Mouse (Mus musculus): ENCODE results near the gene Ly6g5c. TPM values are rescaled to one million over a fixed set of nuclear protein-coding genes. Genes with fewer than 3 reads are reported as not detected.
A peak's percentile ranks its signal among the peaks of the same experiment; 100 is the strongest.
"Not testable (repeated sequence)": the region's sequence is repeated elsewhere in the genome, so short reads cannot be mapped to it uniquely, and the experiment has no call there.

Ly6g5c gene
- polyA plus RNA-seq, 1 experiment, result not detected

DNA sequence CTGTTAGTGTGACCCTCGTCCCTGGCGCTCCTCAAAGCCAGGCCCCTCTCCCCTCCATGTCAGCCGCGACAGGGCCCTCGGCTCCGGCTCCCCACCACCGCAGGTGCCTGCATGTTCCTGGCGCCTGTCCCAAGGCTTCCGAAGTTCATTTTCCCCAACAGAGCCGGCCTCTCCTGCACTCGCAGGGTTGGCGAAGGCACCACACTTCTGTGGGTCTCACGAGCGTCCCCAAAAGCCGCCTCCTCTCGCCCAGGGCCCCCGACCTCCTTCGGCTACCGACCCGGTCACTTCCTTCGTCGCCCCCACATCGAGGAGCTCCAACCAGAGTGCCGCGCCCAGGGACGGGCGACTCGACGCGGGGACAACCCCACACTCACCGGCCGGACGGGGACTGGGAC lies 12.7 kb downstream of the Ly6g5c start:
- DNase-seq (ENCODE audit: low read depth), result no peak
- TF ChIP-seq POLR2A (IDR thresholded peaks at IDR 0.05; ENCODE audit: borderline replicate concordance, extremely low read depth, insufficient read depth, insufficient read length, poor library complexity, severe bottlenecking) (no peak), CTCF (IDR thresholded peaks at IDR 0.05; ENCODE audit: borderline replicate concordance, extremely low read depth, insufficient read depth, insufficient read length) (no peak)

DNA sequence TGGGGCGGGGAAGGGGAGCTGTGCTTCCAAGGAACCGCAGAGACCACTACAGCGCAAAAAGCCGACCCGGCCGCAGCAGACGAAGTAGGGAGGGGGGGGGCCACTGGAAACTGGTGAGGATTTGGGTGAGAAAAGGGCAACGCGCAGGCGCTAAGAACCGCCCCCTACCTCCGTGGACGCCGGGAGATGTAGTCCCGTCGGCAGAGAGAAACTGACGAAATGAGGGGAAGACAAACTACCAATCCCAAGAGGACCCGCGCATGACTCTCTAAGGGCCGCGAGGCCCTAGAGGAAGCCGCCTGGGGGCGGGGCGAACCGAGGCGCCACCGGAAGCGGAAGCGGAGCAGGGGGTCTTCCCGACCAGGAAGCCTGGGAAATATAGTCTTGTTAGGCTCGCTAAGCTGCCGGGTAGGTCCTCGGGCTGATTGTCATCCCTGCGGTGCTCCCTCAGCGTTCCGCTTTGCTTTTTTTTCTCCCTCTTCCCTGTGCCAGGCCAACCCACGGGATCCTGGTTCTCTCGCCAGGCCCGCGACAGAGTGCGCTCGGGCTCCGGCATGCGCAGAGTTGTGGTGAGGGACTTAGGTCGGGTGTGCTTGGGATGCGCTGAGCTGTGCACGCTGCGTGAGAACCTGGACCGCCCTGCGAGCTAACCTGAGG lies 13.2 kb downstream of the Ly6g5c start, which contains the start of gene Gpank1:
TSS of gene Gpank1 (plus strand) at position 313 of the 657 bp plus-strand sequence.
- no peak for TF ChIP-seq CTCF (IDR thresholded peaks at IDR 0.05; ENCODE audit: borderline replicate concordance, extremely low read depth, insufficient read depth, insufficient read length)
- TF ChIP-seq POLR2A (IDR thresholded peaks at IDR 0.05; ENCODE audit: borderline replicate concordance, extremely low read depth, insufficient read depth, insufficient read length, poor library complexity, severe bottlenecking), result peak; percentile 53; the same call in 1 of the 2 replicates

DNA sequence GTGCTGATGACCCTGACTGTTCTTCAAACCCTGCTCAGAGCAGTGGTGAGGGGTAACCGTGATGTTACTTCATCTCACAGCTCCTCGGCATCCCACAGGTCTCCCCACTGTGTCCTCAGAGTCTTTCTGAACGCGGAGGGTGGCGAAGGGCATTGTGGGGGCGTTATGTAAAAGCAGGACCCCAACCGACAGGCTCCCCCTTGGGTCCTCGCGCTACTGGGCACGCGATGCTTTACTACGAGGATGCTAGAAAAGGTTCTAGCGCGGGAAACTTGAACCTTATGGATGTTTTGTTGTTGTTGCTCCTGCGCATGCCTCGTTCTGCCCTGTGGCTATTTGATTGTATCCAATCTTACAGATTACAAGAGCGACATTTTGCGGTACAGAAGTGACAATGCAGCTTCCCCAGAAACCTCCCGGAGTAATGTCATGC lies 13.8 kb downstream of the Ly6g5c start, which contains the start of gene Csnk2b:
TSS of gene Csnk2b (minus strand) at position 183 of the 433 bp plus-strand sequence.
- peak; percentile 92 for DNase-seq (ENCODE audit: low read depth)
- TF ChIP-seq CTCF (IDR thresholded peaks at IDR 0.05; ENCODE audit: borderline replicate concordance, extremely low read depth, insufficient read depth, insufficient read length), result peak; percentile 36; the same call in 1 of the 2 replicates
- TF ChIP-seq POLR2A (IDR thresholded peaks at IDR 0.05; ENCODE audit: borderline replicate concordance, extremely low read depth, insufficient read depth, insufficient read length, poor library complexity, severe bottlenecking), result no peak

More for the DNA sequence above, 13.2 kb downstream of the Ly6g5c start, which contains the start of gene Gpank1:
- DNase-seq (ENCODE audit: low read depth), result peak; percentile 100

DNA sequence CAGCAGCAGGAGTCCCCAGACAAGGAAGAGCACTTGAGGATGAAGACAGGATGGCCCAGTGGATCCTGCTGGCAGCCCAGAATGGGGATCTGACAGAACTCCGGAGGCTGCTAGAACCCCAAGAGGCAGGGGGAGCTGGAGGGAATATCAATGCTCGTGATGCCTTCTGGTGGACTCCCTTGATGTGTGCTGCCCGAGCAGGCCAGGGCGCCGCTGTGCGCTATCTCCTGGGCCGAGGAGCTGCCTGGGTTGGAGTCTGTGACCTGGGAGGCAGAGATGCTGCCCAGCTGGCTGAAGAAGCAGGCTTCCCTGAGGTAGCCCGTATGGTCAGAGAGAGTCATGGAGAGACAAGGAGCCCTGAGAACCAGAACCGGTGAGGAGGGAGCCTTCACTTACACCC lies 15.2 kb downstream of the Ly6g5c start:
- DNase-seq (ENCODE audit: low read depth), result not testable (repeated sequence)

DNA sequence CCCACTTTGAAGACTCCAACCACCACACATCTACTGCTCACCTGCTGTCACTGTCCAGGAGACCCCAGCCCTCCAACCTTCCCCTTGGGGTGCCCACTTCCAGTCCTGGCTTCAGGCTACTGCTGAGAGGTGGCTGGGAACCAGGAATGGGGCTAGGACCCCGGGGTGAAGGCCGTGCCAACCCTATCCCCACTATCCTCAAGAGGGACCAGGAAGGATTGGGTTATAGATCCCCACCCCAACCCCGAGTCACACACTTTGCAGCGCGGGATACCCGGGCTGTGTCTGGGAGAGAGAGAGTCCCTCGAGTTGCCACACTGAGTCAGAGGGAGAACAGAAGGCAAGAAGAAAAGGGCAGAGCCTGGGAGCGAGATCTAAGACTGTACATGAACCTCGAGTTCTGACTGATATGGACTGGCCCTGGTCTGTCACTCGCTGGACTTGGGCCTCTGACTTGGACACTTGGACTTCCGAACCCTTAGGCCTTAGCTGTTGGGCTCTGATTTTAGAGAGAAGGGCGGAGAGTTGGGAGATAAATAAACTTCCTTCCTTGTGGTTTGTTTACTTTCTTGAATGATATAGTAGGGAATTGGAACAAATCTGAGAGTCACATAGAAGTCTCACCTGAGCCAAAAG lies 16.3 kb downstream of the Ly6g5c start:
- not testable (repeated sequence) for DNase-seq (ENCODE audit: low read depth)

DNA sequence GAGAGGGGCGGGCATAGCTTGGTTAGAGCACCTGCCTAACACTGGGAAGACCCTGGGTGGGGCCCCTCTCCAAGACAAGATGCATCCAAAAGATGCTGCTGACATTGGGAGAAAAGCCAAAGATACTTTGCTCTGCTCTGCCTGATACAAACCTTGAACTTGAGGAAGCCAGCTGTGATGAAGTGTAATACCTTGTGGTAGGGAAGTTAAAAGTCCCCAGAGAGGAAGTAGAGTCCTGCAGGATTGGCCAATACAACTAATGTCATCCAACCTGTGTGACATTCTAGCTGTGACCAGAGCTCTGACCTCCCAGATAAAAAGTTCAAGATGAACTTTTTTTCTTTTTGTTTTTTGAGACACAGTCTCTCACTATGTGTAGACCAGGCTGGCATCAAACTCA lies 17.0 kb downstream of the Ly6g5c start:
- TF ChIP-seq CTCF (IDR thresholded peaks at IDR 0.05; ENCODE audit: borderline replicate concordance, extremely low read depth, insufficient read depth, insufficient read length) (no peak), POLR2A (IDR thresholded peaks at IDR 0.05; ENCODE audit: borderline replicate concordance, extremely low read depth, insufficient read depth, insufficient read length, poor library complexity, severe bottlenecking) (no peak)
- no peak for DNase-seq (ENCODE audit: low read depth)

DNA sequence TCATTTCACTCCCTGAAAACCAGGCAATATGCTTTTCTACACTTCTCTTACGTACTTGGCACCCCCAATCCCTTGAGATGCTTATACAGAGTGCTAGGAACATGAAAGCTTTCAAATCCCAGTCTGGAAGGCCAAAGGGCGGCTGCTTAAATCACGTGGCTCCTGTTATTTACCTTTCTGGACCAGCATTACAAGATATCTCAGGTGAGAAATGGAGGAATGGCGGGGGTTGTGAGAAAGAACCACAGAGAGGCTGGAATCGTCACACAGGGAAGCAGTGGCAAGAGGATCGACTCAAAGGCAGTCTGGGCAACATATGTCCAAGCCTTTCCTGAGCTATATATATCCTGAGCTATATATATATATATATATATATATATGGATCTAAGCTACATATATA lies 17.5 kb downstream of the Ly6g5c start:
- no peak for DNase-seq (ENCODE audit: low read depth)
- no peak for TF ChIP-seq POLR2A (IDR thresholded peaks at IDR 0.05; ENCODE audit: borderline replicate concordance, extremely low read depth, insufficient read depth, insufficient read length, poor library complexity, severe bottlenecking)
- no peak for TF ChIP-seq CTCF (IDR thresholded peaks at IDR 0.05; ENCODE audit: borderline replicate concordance, extremely low read depth, insufficient read depth, insufficient read length)

DNA sequence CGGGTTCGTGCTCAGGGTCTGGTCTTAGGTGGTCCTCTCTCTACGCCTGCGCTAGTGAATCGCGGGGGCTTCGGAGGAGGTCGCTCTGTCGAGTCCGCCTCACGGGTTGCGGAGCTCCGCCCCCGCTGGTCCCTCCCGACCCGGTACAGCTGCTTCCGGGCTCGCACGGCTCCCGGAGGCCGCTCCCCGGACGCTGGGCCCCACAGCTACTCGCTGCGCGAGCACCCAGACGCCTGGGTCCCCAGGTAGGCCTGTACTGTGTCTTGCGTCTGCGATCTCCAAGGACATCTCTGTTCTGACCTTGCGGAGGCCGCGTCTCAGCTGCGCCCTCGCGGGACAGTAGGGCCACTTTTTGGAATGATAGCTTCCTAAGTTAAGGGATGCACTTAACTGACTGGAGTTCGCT lies 18.1 kb downstream of the Ly6g5c start, which contains the start of gene D17H6S53E:
TSS of gene D17H6S53E (plus strand) at position 168 of the 406 bp plus-strand sequence.
- peak; percentile 62 for TF ChIP-seq POLR2A (IDR thresholded peaks at IDR 0.05; ENCODE audit: borderline replicate concordance, extremely low read depth, insufficient read depth, insufficient read length, poor library complexity, severe bottlenecking)
- no peak for TF ChIP-seq CTCF (IDR thresholded peaks at IDR 0.05; ENCODE audit: borderline replicate concordance, extremely low read depth, insufficient read depth, insufficient read length)

DNA sequence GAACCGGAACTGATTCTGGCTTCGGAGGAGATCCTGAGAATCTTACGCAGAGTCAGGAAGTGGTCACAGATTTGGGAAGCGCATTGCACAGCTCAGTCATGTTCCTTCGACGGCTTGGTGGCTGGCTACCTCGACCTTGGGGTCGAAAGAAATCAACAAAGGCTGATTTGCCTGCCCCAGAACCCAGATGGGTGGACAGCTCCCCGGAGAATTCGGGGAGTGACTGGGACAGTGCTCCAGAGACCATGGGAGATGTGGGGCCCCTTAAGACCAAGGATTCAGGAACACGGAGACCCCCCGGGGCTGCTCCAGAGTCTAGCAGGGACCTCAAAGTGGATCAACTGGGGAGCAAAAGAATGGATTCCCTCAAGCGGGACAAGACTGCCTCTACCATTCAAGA lies 18.9 kb downstream of the Ly6g5c start:
- DNase-seq (ENCODE audit: low read depth), result no peak
- no peak for TF ChIP-seq CTCF (IDR thresholded peaks at IDR 0.05; ENCODE audit: borderline replicate concordance, extremely low read depth, insufficient read depth, insufficient read length)

More for the DNA sequence above, 18.1 kb downstream of the Ly6g5c start, which contains the start of gene D17H6S53E:
- peak; percentile 81 for DNase-seq (ENCODE audit: low read depth)

DNA sequence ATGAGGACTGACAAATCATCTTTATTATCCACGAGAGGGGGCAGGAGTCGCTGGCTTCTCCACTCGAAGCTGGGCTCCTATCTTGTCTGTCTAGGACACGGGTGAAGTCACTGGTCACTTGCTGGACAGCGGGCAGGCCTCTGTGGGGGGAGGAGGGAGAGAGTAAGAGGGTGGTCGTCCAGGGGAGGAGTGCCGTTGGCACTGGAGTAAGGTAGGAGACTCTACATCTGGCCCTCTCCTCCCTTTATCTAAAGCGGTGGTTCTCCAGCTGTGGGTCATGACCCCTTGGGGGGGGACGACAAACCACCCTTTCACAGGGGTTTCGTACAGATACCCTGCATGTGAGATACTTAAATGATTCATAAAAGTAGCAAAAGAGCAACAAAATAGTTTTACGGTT lies 20.9 kb downstream of the Ly6g5c start:
- TF ChIP-seq CTCF (IDR thresholded peaks at IDR 0.05; ENCODE audit: borderline replicate concordance, extremely low read depth, insufficient read depth, insufficient read length) (no peak), POLR2A (IDR thresholded peaks at IDR 0.05; ENCODE audit: borderline replicate concordance, extremely low read depth, insufficient read depth, insufficient read length, poor library complexity, severe bottlenecking) (no peak)
- no peak for DNase-seq (ENCODE audit: low read depth)

DNA sequence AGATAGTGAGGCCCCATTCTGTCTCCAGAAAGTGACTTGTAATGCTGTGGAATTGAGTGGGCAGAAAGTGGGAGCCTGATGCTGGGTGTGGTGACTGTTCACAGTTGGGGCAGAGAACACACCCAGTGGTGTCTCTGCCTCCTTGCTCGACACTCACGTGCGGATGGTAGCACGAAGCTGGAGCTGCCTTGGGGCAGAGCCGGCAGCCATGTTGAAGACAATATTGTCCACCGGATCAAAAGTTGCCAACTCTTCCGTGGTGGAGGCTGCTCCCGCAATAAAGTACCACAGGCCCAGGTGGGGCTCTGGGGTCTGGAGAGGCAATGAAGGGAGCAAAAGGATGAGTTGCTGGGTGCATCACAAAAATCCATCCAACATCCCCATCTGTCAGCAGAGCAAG lies 23.0 kb downstream of the Ly6g5c start:
- no peak for DNase-seq (ENCODE audit: low read depth)
- TF ChIP-seq CTCF (IDR thresholded peaks at IDR 0.05; ENCODE audit: borderline replicate concordance, extremely low read depth, insufficient read depth, insufficient read length) (no peak), POLR2A (IDR thresholded peaks at IDR 0.05; ENCODE audit: borderline replicate concordance, extremely low read depth, insufficient read depth, insufficient read length, poor library complexity, severe bottlenecking) (no peak)

DNA sequence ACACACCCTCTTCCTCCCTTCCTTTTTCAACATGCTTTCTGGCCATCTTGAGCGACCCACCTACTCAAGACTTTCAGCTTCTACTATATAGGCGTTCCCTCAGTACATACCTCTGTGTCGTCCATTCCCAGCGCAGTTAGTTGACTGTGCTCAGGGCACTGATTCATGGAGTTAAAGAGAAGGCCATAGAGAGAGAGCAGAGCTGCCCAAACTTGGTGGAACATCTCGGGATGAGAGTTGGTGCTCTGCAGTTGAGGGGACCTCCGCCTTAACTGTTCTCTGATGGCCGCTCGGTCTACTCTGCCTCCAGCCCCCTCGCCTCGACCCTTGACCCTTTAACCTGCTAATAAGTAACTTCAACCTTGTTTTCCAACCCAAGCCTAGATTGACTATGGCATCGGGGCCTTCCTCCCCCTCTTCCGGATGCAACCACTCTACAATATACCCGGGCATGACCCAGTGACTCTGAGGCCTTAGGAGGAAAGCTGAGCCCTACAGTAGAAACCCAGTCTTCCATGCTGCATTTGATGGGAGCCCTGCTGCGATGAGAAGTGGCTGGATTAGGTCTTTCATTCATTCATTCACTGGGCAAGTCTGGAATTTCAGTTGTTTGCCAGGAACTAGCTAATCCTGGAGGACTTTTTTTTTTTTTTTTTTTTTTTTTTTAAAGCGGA lies 23.6 kb downstream of the Ly6g5c start, which contains the start of gene Apom:
TSS of gene Apom (minus strand) at position 551 of the 674 bp plus-strand sequence.
- no peak for TF ChIP-seq POLR2A (IDR thresholded peaks at IDR 0.05; ENCODE audit: borderline replicate concordance, extremely low read depth, insufficient read depth, insufficient read length, poor library complexity, severe bottlenecking)
- TF ChIP-seq CTCF (IDR thresholded peaks at IDR 0.05; ENCODE audit: borderline replicate concordance, extremely low read depth, insufficient read depth, insufficient read length), result no peak
- no peak for DNase-seq (ENCODE audit: low read depth)

Measured in brain, embryonic 14.5 days (tissue).